1 mouse cellular context compared by ENCODE assay signal in the genomic region with DNA sequence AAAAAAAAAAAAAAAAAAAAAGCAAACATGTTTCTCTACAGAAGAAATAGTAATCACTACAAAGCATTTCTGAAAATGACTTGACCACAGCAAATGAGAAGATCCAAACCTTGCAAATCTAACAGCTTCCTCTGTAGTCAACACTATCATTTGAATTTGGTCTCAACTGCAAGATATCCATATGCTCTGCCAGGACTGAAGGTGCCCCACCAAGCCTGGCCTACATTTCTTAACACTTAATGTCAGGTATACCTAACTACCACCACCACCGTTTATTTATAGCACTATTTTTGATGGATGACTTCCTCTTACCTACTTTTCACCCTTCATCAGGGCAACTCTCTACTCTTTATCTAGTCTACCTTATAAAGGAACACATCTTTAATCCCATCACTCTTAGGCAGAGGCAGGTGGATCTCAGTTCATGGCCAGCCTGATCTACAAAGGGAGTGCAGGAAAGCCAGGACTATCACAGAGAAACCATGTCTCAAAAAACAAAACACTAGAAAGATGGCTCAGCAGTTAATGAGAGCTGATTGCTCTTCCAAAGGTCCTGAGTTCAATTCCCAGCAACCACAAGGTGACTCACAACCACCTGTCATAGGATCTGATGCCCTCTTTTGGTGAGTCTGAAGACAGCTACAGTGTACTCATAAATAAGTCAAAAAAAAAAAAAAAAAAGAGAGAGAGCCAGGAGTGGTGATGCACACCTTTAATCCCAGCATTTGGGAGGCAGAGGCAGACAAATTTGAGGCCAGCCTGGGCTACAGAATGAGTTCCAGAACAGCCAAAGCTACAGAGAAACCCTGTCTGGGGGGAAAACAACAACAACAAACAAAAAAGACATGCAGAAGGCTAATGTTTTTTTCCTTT.
TF ChIP-seq lines count a peak whose summit lies in the region.

No protein-coding gene starts in this region.

TF ChIP-seq in MEL, 35 proteins besides CTCF, POLR2A, EP300 and RAD21 (continued from another document):
- TF ChIP-seq MXI1 (IDR thresholded peaks at IDR 0.05; ENCODE audit: low read depth, low read length): 0 out of 2 replicates have a peak, but pooled peaks have one; percentile 28
- TF ChIP-seq MYB (IDR thresholded peaks at IDR 0.05; ENCODE audit: low read depth, low read length): no peak
- no peak for TF ChIP-seq KAT2A (conservative IDR thresholded peaks at IDR 0.05; ENCODE audit: low read depth, low read length)
